Mouse (Mus musculus) neural tube, embryonic 12.5 days (tissue): ENCODE measurements around the gene Tmem254c. TPM values are rescaled to one million over a fixed set of nuclear protein-coding genes. Genes with fewer than 3 reads are reported as not detected.
"Not testable (repeated sequence)": the region's sequence is repeated elsewhere in the genome, so short reads cannot be mapped to it uniquely, and the experiment has no call there.

Experiments used
- ATAC-seq: fragments of 200-750 bp; cut with Nextera tagmentation; 2 replicates; pipeline ENCODE4 v1.8.0; 2017; ENCODE audit warnings: low read depth, mild to moderate bottlenecking, moderate TSS enrichment, moderate library complexity; ENCODE audit not compliant: low FRiP score
- H3K27ac ChIP-seq: fragments of 300-500 bp; sonication (generic); 2 replicates; pipeline ENCODE4 v1.5.1; 2016
- H3K27me3 ChIP-seq: fragments of 300-500 bp; sonication (generic); replicated peaks from 2 replicates; pipeline ENCODE4 v1.6.1; 2016; ENCODE audit warnings: mild to moderate bottlenecking
- H3K36me3 ChIP-seq: fragments of 300-500 bp; sonication (generic); 2 replicates; pipeline ENCODE4 v1.6.1; 2016; ENCODE audit warnings: mild to moderate bottlenecking
- H3K4me1 ChIP-seq: fragments of 300-500 bp; sonication (generic); 2 replicates; pipeline ENCODE4 v1.6.1; 2016
- H3K4me2 ChIP-seq: fragments of 300-500 bp; sonication (generic); replicated peaks from 2 replicates; pipeline ENCODE4 v1.6.1; 2016; ENCODE audit warnings: mild to moderate bottlenecking
- H3K4me3 ChIP-seq: fragments of 300-500 bp; sonication (generic); 2 replicates; pipeline ENCODE4 v1.5.1; 2016
- H3K9ac ChIP-seq: fragments of 300-500 bp; sonication (generic); 2 replicates; pipeline ENCODE4 v1.6.1; 2016; ENCODE audit warnings: mild to moderate bottlenecking
- H3K9me3 ChIP-seq: fragments of 300-500 bp; sonication (generic); 2 replicates; pipeline ENCODE4 v1.6.1; 2016; ENCODE audit warnings: mild to moderate bottlenecking
- WGBS: fragments of 180-500 bp; shearing (Covaris S2); methylation state at CpG from one replicate; pipeline ENCODE4 v1.1.7; 2016; 5-methylcytosine and 5-hydroxymethylcytosine counted together
- polyA plus RNA-seq: library from polyadenylated mRNA; unstranded; fragments of >200 nt; fragmentation: Nextera tagmentation; extraction: Ambion mirVana; gene quantifications from 2 replicates; pipeline ENCODE4 v1.2.1, GENCODE M21; 2016

The Tmem254c gene
- polyA plus RNA-seq, 1 experiment from 2014 or later: 19.4 TPM

DNA sequence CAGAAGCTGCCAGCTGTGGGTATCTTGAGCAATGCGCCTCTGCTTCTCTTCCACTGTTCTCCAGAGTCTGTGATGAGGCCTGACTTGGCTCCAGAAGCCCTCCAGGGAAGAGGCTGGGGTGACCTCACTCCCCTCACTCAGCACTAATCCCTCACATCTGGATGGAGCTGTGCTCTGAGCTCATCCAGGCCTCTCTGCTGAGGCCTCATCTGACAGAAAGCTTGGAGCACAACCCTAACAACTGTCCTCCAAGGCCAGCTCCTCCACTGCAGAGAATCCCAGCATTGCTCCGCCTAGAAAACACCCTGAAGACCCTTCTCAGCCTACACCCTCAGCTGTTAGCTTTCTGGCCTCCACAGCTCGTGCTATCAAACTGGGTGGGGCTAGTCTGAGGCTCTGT lies 32.8 kb downstream of the Tmem254c start:
- not testable (repeated sequence) for H3K4me1 ChIP-seq, H3K9me3 ChIP-seq, H3K4me2 ChIP-seq, H3K27me3 ChIP-seq, H3K4me3 ChIP-seq, H3K27ac ChIP-seq, H3K36me3 ChIP-seq, H3K9ac ChIP-seq, ATAC-seq
- WGBS: no CpG with 5 or more reads among the region's 3 CpGs

- H3K9me3 ChIP-seq, H3K27me3 ChIP-seq, H3K4me2 ChIP-seq, H3K27ac ChIP-seq, H3K4me3 ChIP-seq, ATAC-seq, H3K36me3 ChIP-seq, H3K4me1 ChIP-seq, H3K9ac ChIP-seq: not testable (repeated sequence)
- no CpG with 5 or more reads among the region's 12 CpGs for WGBS
These were observed 41.5 kb downstream of the Tmem254c start for GRCm38 (mm10) chr14:26025653-26026052.

- H3K4me3 ChIP-seq, ATAC-seq, H3K4me1 ChIP-seq, H3K9ac ChIP-seq, H3K36me3 ChIP-seq, H3K9me3 ChIP-seq, H3K27me3 ChIP-seq, H3K27ac ChIP-seq, H3K4me2 ChIP-seq: not testable (repeated sequence)
- no CpG with 5 or more reads among the region's 6 CpGs for WGBS
These were observed 44.3 kb downstream of the Tmem254c start for GRCm38 (mm10) chr14:26022831-26023230.

- H3K36me3 ChIP-seq, H3K9ac ChIP-seq, H3K27me3 ChIP-seq, H3K4me2 ChIP-seq, H3K27ac ChIP-seq, H3K9me3 ChIP-seq, H3K4me3 ChIP-seq, ATAC-seq, H3K4me1 ChIP-seq: not testable (repeated sequence)
- no CpG with 5 or more reads among the region's 9 CpGs for WGBS
These were observed 45.6 kb downstream of the Tmem254c start for GRCm38 (mm10) chr14:26021555-26021954.

GRCm38 (mm10) chr14:26016414-26016813 lies 50.7 kb downstream of the Tmem254c start:
- H3K4me2 ChIP-seq, ATAC-seq, H3K9me3 ChIP-seq, H3K9ac ChIP-seq, H3K27me3 ChIP-seq, H3K27ac ChIP-seq, H3K36me3 ChIP-seq, H3K4me1 ChIP-seq, H3K4me3 ChIP-seq: not testable (repeated sequence)
- no CpG with 5 or more reads among the region's 7 CpGs for WGBS

Other genes with a start within 250 kb of the Tmem254c start
- gene Anxa11, start 225.2 kb downstream of the Tmem254c start, polyA plus RNA-seq: 3.1 and 3.6 TPM in 2 replicates
- not detected in 2 replicates for gene Plac9a, start 164.3 kb downstream of the Tmem254c start, polyA plus RNA-seq
- gene Tmem254a, start 139.7 kb downstream of the Tmem254c start, polyA plus RNA-seq: 2.1 and 3.2 TPM in 2 replicates
- not detected in 2 replicates for gene Cphx1, start 129.1 kb downstream of the Tmem254c start, polyA plus RNA-seq
- gene Duxbl1, start 88.8 kb downstream of the Tmem254c start, polyA plus RNA-seq: 5.4 and 6.1 TPM in 2 replicates
- gene Gm9780, start 24.6 kb downstream of the Tmem254c start, polyA plus RNA-seq: 0.64 and 2.6 TPM in 2 replicates
- not detected in 2 replicates for gene Cphx2, start 14.2 kb upstream of the Tmem254c start, polyA plus RNA-seq
- not detected in 2 replicates for gene Cphx3, start 14.9 kb upstream of the Tmem254c start, polyA plus RNA-seq
- gene Duxbl2, start 51.0 kb upstream of the Tmem254c start, polyA plus RNA-seq: 1.6 and 4.7 TPM in 2 replicates
- 1.1 and 2.4 TPM in 2 replicates for gene Plac9b, start 115.1 kb upstream of the Tmem254c start, polyA plus RNA-seq
- 19.0 and 21.4 TPM in 2 replicates for gene Tmem254b, start 139.7 kb upstream of the Tmem254c start, polyA plus RNA-seq
- gene Duxbl3, start 190.6 kb upstream of the Tmem254c start, polyA plus RNA-seq: 2.3 and 4.4 TPM in 2 replicates